Mouse (Mus musculus) limb, embryonic 14.5 days (tissue): ENCODE data around the gene Rad23a. TPM values are rescaled to one million over a fixed set of nuclear protein-coding genes. Genes with fewer than 3 reads are reported as not detected.
A peak's percentile ranks its signal among the peaks of the same experiment; 100 is the strongest.

Experiments
- ATAC-seq: fragments of 200-750 bp; cut with Nextera tagmentation; 2 replicates; pipeline ENCODE4 v1.8.0; 2017; ENCODE audit warnings: low read depth, moderate number of reproducible peaks, moderate TSS enrichment; ENCODE audit not compliant: low FRiP score
- DNase-seq: peaks from one replicate; pipeline ENCODE4 v3.0.0-alpha.2; 2015; ENCODE audit warnings: low spot score
- H3K27ac ChIP-seq: fragments of 300-500 bp; sonication (generic); replicated peaks from 2 replicates; pipeline ENCODE4 v1.5.1; 2014; ENCODE audit warnings: low read depth, mild to moderate bottlenecking, low read length, moderate library complexity, mixed read lengths
- H3K27me3 ChIP-seq: fragments of 300-500 bp; sonication (generic); 2 replicates; pipeline ENCODE4 v1.6.1; 2014; ENCODE audit warnings: low read length, mixed read lengths; ENCODE audit not compliant: control insufficient read depth, insufficient read depth
- H3K36me3 ChIP-seq: fragments of 300-500 bp; sonication (generic); 2 replicates; pipeline ENCODE4 v1.6.1; 2014; ENCODE audit warnings: mild to moderate bottlenecking, low read length, moderate library complexity, mixed read lengths; ENCODE audit not compliant: control insufficient read depth, insufficient read depth
- H3K4me1 ChIP-seq: fragments of 300-500 bp; sonication (generic); 2 replicates; pipeline ENCODE4 v1.6.1; 2014; ENCODE audit warnings: antibody characterized with exemption, low read length, mixed read lengths; ENCODE audit not compliant: control insufficient read depth, insufficient read depth
- H3K4me2 ChIP-seq: fragments of 300-500 bp; sonication (generic); replicated peaks from 2 replicates; pipeline ENCODE4 v1.6.1; 2014; ENCODE audit warnings: low read depth, mild to moderate bottlenecking, low read length, moderate library complexity; ENCODE audit not compliant: severe bottlenecking
- H3K4me3 ChIP-seq: fragments of 300-500 bp; sonication (generic); replicated peaks from 2 replicates; pipeline ENCODE4 v1.5.1; 2014; ENCODE audit warnings: low read length
- H3K9ac ChIP-seq: fragments of 300-500 bp; sonication (generic); 2 replicates; pipeline ENCODE4 v1.6.1; 2014; ENCODE audit warnings: mild to moderate bottlenecking, low read depth, low read length, moderate library complexity; ENCODE audit not compliant: severe bottlenecking
- H3K9me3 ChIP-seq: fragments of 300-500 bp; sonication (generic); 2 replicates; pipeline ENCODE4 v1.6.1; 2016; ENCODE audit warnings: low read length; ENCODE audit not compliant: control insufficient read depth
- POLR2A ChIP-seq: fragments of 200-500 bp; IDR thresholded peaks from 2 replicates; pipeline ENCODE4 v1.8.0; 2012; ENCODE audit warnings: inconsistent platforms, mild to moderate bottlenecking, moderate library complexity, borderline replicate concordance; ENCODE audit not compliant: insufficient read depth, insufficient read length; ENCODE audit errors: extremely low read depth
- WGBS: fragments of 180-500 bp; shearing (Covaris S2); extraction: QIAGEN DNeasy Blood & Tissue Kit; methylation state at CpG from one replicate; pipeline ENCODE4 v1.1.7; 2014; 5-methylcytosine and 5-hydroxymethylcytosine counted together
- polyA plus RNA-seq, 2 experiments: library from polyadenylated mRNA; depleted of rRNA in 1 of 2; stranded (reverse) in 1 of 2; unstranded in 1 of 2; fragments of >200 nt; fragmentation: Nextera tagmentation in 1 of 2; extraction: Ambion mirVana in 1 of 2; gene quantifications; 2 replicates each; pipeline versions ENCODE4 v1.2.1 to v1.2.3; 2012 to 2014

The Rad23a gene
- polyA plus RNA-seq, 2 experiments = 82.0 to 104 TPM

- Histone ChIP-seq H3K27me3 (no peaks in the 10 kb centered on the region), H3K27ac (peak overlapping the region; percentile 98), H3K4me3 (peak overlapping the region; percentile 77), H3K36me3 (peaks cover 26% of the 10 kb centered on the region), H3K4me2 (peak overlapping the region; percentile 93), H3K9ac (peak overlapping the region; percentile 99), H3K9me3 (no peaks in the 10 kb centered on the region), H3K4me1 (peaks cover 45% of the 10 kb centered on the region)
- TF ChIP-seq POLR2A = no peak
- under 1% methylated on average over 51 of the region's 108 CpGs for WGBS
- ATAC-seq (peak; percentile 50; the same call in 1 of the 2 replicates), DNase-seq (peak; percentile 52)
Measured at GRCm38 (mm10) chr8:84799136-84799931, 41.1 kb downstream of the Rad23a start.

- Histone ChIP-seq H3K9ac (peak overlapping the region; percentile 99), H3K27me3 (no peaks in the 10 kb centered on the region), H3K4me2 (peak overlapping the region; percentile 93), H3K4me1 (peaks cover 53% of the 10 kb centered on the region), H3K4me3 (peak overlapping the region; percentile 77), H3K9me3 (no peaks in the 10 kb centered on the region), H3K27ac (peak overlapping the region; percentile 98), H3K36me3 (peaks cover 28% of the 10 kb centered on the region)
- WGBS = 37% methylated on average over 10 of the region's 10 CpGs
- no peak for DNase-seq
- TF ChIP-seq POLR2A = no peak
- no peak for ATAC-seq
Measured at GRCm38 (mm10) chr8:84798446-84799135, 41.9 kb downstream of the Rad23a start.

- H3K4me1 ChIP-seq = peaks cover 51% of the 10 kb centered on the region
- no peak for TF ChIP-seq POLR2A
- H3K9me3 ChIP-seq = no peaks in the 10 kb centered on the region
- peak overlapping the region; percentile 93 for H3K4me2 ChIP-seq
- no peak for ATAC-seq
- H3K36me3 ChIP-seq = peaks cover 32% of the 10 kb centered on the region
- no peak for DNase-seq
- peak overlapping the region; percentile 77 for H3K4me3 ChIP-seq
- 71% methylated on average over 6 of the region's 6 CpGs for WGBS
- H3K27me3 ChIP-seq = no peaks in the 10 kb centered on the region
- H3K27ac ChIP-seq = no peak overlapping the region
- peak overlapping the region; percentile 99 for H3K9ac ChIP-seq
Measured at GRCm38 (mm10) chr8:84797971-84798370, 42.5 kb downstream of the Rad23a start.

GRCm38 (mm10) chr8:84797256-84797797, 43.1 kb downstream of the Rad23a start:
- no peaks in the 10 kb centered on the region for H3K27me3 ChIP-seq
- peaks cover 36% of the 10 kb centered on the region for H3K36me3 ChIP-seq
- H3K4me1 ChIP-seq = peaks cover 48% of the 10 kb centered on the region
- no peak overlapping the region for H3K4me3 ChIP-seq
- no peak overlapping the region for H3K9ac ChIP-seq
- H3K9me3 ChIP-seq = no peaks in the 10 kb centered on the region
- no peak for ATAC-seq
- WGBS = 66% methylated on average over 15 of the region's 15 CpGs
- DNase-seq = no peak
- no peak overlapping the region for H3K27ac ChIP-seq
- TF ChIP-seq POLR2A = no peak
- no peak overlapping the region for H3K4me2 ChIP-seq

- H3K9me3 ChIP-seq = no peaks in the 10 kb centered on the region
- peak overlapping the region; percentile 45 for H3K4me2 ChIP-seq
- peaks cover 39% of the 10 kb centered on the region for H3K36me3 ChIP-seq
- 55% methylated on average over 7 of the region's 7 CpGs for WGBS
- ATAC-seq (no peak), DNase-seq (no peak)
- no peak for TF ChIP-seq POLR2A
- peak overlapping the region; percentile 36; the same call in 1 of the 2 replicates for H3K9ac ChIP-seq
- peak overlapping the region; percentile 15 for H3K4me3 ChIP-seq
- peak overlapping the region; percentile 74 for H3K27ac ChIP-seq
- H3K4me1 ChIP-seq = peaks cover 62% of the 10 kb centered on the region
- no peaks in the 10 kb centered on the region for H3K27me3 ChIP-seq
Measured at GRCm38 (mm10) chr8:84794486-84794885, 46.0 kb downstream of the Rad23a start.
